Mouse (Mus musculus) bone marrow, adult 2 months (tissue): Measurements from ENCODE around the gene Abhd16b.

Experiments used
- CTCF ChIP-seq: fragments of 200-500 bp; IDR thresholded peaks from 2 replicates; pipeline ENCODE4 v1.5.1; 2011; ENCODE audit warnings: low read length, control low read depth; ENCODE audit not compliant: control insufficient read depth, insufficient read depth
- POLR2A ChIP-seq: fragments of 200-500 bp; IDR thresholded peaks from 2 replicates; pipeline ENCODE4 v1.6.1; 2011; ENCODE audit warnings: low read depth, mild to moderate bottlenecking, control low read depth, low read length, borderline replicate concordance; ENCODE audit not compliant: control insufficient read depth

DNA sequence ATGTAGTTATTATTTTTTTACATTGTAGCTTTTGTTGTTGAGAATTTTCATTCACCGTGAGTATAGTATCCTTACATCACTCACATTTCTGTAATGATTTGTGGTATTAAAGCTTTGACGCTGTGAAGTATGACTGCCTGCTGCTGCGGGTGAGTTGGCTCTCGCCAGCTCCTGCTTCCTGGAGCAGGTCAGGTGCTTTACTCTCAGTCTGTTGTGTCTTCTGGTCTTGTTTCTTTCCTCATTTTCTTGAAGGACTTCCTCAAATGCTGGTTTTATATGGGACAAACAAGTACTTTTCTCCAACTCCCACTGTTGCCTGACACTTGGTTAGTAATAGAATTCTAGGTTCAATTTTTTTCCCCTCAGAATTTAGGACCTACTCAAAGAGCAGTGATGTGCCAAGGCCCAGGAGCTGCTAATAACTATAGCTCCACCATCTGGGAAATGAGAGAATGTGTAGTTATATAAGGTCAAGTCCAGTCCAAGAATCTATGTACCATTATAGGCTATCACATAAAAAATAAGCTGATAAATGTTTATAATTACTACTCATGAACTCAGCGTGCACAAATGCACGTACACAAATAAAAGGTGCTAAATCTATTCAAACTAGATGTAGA, 48.9 kb downstream of the Abhd16b start:
- TF ChIP-seq CTCF (no peak), POLR2A (no peak)
